Mouse (Mus musculus) hindbrain, embryonic 12.5 days (tissue): ENCODE measurements around the gene Rpl32. TPM values are rescaled to one million over a fixed set of nuclear protein-coding genes. Genes with fewer than 3 reads are reported as not detected.

ENCODE experiments used
- ATAC-seq: fragments of 200-750 bp; cut with Nextera tagmentation; 2 replicates; pipeline ENCODE4 v1.8.0; 2017; ENCODE audit warnings: moderate TSS enrichment; ENCODE audit not compliant: low FRiP score
- H3K27ac ChIP-seq: fragments of 300-500 bp; sonication (generic); 2 replicates; pipeline ENCODE4 v1.5.1; 2016; ENCODE audit warnings: mild to moderate bottlenecking
- H3K27me3 ChIP-seq: fragments of 300-500 bp; sonication (generic); 2 replicates; pipeline ENCODE4 v1.6.1; 2016; ENCODE audit warnings: mild to moderate bottlenecking
- H3K36me3 ChIP-seq: fragments of 300-500 bp; sonication (generic); 2 replicates; pipeline ENCODE4 v1.6.1; 2016; ENCODE audit warnings: mild to moderate bottlenecking
- H3K4me1 ChIP-seq: fragments of 300-500 bp; sonication (generic); 2 replicates; pipeline ENCODE4 v1.6.1; 2016
- H3K4me2 ChIP-seq: fragments of 300-500 bp; sonication (generic); replicated peaks from 2 replicates; pipeline ENCODE4 v1.6.1; 2016; ENCODE audit warnings: mild to moderate bottlenecking
- H3K4me3 ChIP-seq: fragments of 300-500 bp; sonication (generic); 2 replicates; pipeline ENCODE4 v1.5.1; 2016; ENCODE audit warnings: mild to moderate bottlenecking
- H3K9ac ChIP-seq: fragments of 300-500 bp; sonication (generic); 2 replicates; pipeline ENCODE4 v1.6.1; 2016; ENCODE audit warnings: mild to moderate bottlenecking, moderate library complexity
- H3K9me3 ChIP-seq: fragments of 300-500 bp; sonication (generic); replicated peaks from 2 replicates; pipeline ENCODE4 v1.6.1; 2016; ENCODE audit warnings: mild to moderate bottlenecking
- WGBS: fragments of 180-500 bp; shearing (Covaris S2); methylation state at CpG from one replicate; pipeline ENCODE4 v1.1.7; 2016; 5-methylcytosine and 5-hydroxymethylcytosine counted together
- polyA plus RNA-seq: library from polyadenylated mRNA; unstranded; fragments of >200 nt; fragmentation: Nextera tagmentation; extraction: Ambion mirVana; gene quantifications from 2 replicates; pipeline ENCODE4 v1.2.1, GENCODE M21; 2016

The Rpl32 gene
- polyA plus RNA-seq, 1 experiment from 2014 or later = 1,629 TPM

DNA sequence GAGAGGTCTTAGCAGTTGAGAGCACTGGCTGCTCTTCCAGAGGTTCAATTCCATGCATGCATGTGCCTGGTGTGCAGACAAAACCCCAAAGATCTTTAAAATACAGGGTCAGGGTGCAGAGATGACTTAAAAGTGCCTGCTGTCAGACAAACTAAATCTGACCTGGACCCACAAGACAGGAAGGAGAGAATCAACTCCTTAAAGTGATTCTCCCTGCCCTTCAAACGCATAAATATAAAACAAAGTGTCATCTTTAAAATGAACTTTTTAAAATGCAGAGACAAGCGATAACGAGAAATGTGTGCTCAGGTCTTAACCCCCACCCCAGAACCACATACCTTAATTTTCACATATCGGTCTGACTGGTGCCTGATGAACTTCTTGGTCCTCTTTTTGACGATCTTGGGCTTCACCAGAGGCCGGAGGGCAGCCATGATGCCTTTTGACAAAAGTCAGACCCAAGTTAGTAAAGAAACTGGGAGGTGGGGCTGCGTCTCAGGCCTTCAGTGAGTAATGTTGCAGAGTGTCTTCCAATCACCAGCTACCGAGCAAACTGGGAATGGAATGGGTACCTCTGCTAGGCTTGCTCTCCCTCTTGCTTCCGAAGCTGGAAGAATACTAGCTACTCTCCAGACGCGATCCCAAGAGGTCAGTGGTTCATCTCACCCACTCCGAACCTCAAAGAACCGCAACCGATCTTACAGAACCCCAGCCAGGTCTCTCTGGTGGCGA is 917 bp downstream of the Rpl32 start:
- peak overlapping the region; percentile 97 for H3K27ac ChIP-seq
- ATAC-seq = no peak
- peaks cover 45% of the 10 kb centered on the region for H3K36me3 ChIP-seq
- H3K4me3 ChIP-seq = peak overlapping the region; percentile 96
- 3% methylated on average over 15 of the region's 15 CpGs for WGBS
- H3K4me2 ChIP-seq = peak overlapping the region; percentile 88
- H3K4me1 ChIP-seq = peaks cover 20% of the 10 kb centered on the region
- H3K9me3 ChIP-seq = no peaks in the 10 kb centered on the region
- no peaks in the 10 kb centered on the region for H3K27me3 ChIP-seq
- peak overlapping the region; percentile 99 for H3K9ac ChIP-seq

- Histone ChIP-seq H3K4me2 (no peak overlapping the region), H3K9me3 (no peaks in the 10 kb centered on the region), H3K27me3 (no peaks in the 10 kb centered on the region), H3K36me3 (peaks cover 72% of the 10 kb centered on the region), H3K4me3 (no peak overlapping the region), H3K27ac (no peak overlapping the region), H3K9ac (no peak overlapping the region), H3K4me1 (peaks cover 20% of the 10 kb centered on the region)
- no peak for ATAC-seq
- 76% methylated on average over 10 of the region's 10 CpGs for WGBS
These were observed 3.9 kb downstream of the Rpl32 start for GRCm38 (mm10) chr6:115804432-115805192.

- Histone ChIP-seq H3K9me3 (no peaks in the 10 kb centered on the region), H3K4me3 (no peak overlapping the region), H3K4me2 (no peak overlapping the region), H3K9ac (no peak overlapping the region), H3K27me3 (no peaks in the 10 kb centered on the region), H3K27ac (no peak overlapping the region), H3K4me1 (peaks cover 20% of the 10 kb centered on the region), H3K36me3 (peaks cover 81% of the 10 kb centered on the region)
- ATAC-seq = peak; percentile 31; the same call in 1 of the 2 replicates
- WGBS = 46% methylated on average over 16 of the region's 16 CpGs
These were observed 4.8 kb downstream of the Rpl32 start for GRCm38 (mm10) chr6:115803541-115804382.

DNA sequence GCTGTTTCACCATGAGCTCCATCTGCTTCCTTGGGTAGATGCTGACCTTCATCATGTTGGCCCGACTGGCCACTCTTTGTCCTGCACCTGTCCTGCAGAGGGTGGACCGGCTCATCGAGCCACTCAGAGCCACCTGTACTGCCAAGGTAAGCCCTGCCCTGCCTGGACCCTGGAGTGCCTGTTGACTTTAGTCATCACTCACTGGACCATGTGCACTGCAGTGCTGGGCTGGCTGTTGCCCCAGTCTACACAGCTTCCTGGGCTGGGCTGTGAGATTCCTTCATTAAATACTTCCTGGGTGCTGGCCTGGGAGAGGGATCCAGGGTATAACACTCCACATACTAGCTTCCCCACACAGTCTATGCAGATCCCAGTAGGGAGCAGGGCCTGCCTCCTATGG is 6.7 kb downstream of the Rpl32 start:
- peaks cover 95% of the 10 kb centered on the region for H3K36me3 ChIP-seq
- H3K27ac ChIP-seq = no peak overlapping the region
- peaks cover 13% of the 10 kb centered on the region for H3K4me1 ChIP-seq
- H3K27me3 ChIP-seq = no peaks in the 10 kb centered on the region
- ATAC-seq = no peak
- no peak overlapping the region for H3K4me2 ChIP-seq
- 95% methylated on average over 3 of the region's 3 CpGs for WGBS
- no peak overlapping the region for H3K9ac ChIP-seq
- no peaks in the 10 kb centered on the region for H3K9me3 ChIP-seq
- no peak overlapping the region for H3K4me3 ChIP-seq

- H3K4me1 ChIP-seq = no peaks in the 10 kb centered on the region
- 91% methylated on average over 21 of the region's 21 CpGs for WGBS
These were observed 15.8 kb downstream of the Rpl32 start for GRCm38 (mm10) chr6:115792691-115793215.

DNA sequence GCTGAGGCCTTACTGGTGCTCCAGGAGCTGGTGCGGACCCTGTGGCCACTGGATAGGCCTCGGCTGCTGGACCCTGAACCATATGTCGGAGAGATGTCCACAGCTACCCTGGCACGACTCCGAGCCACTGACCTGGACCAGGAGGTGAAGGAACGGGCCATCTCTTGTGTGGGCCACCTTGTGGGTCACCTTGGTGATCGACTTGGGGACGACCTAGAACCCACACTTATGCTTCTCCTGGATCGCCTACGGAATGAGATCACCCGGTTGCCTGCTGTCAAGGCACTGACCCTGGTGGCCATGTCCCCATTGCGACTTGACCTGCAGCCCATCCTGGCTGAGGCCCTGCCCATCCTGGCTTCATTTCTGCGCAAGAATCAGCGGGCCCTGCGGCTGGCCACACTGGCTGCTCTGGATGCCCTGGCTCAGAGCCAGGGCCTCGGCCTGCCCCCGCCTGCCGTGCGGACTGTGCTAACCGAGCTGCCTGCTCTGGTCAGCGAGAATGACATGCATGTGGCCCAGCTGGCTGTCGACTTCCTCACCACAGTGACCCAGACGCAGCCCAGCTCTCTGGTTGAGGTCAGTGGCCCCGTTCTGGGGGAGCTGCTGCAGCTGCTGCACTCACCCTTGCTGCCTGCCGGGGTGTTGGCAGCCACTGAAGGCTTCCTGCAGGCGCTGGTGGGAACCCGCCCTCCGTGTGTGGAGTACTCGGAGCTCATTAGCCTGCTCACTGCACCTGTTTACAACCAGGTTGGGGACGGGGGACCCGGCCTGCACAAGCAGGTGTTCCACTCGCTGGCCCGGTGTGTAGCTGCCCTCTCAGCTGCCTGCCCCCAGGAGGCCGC is 16.5 kb downstream of the Rpl32 start:
- Histone ChIP-seq H3K9me3 (no peaks in the 10 kb centered on the region), H3K4me1 (no peaks in the 10 kb centered on the region), H3K27ac (no peak overlapping the region), H3K4me2 (no peak overlapping the region), H3K36me3 (peaks cover 94% of the 10 kb centered on the region), H3K9ac (peak overlapping the region; percentile 29; the same call in 1 of the 2 replicates), H3K4me3 (no peak overlapping the region), H3K27me3 (no peaks in the 10 kb centered on the region)
- WGBS = 91% methylated on average over 34 of the region's 34 CpGs
- no peak for ATAC-seq

More at GRCm38 (mm10) chr6:115792691-115793215, 15.8 kb downstream of the Rpl32 start:
- Histone ChIP-seq H3K4me3 (no peak overlapping the region), H3K36me3 (peaks cover 94% of the 10 kb centered on the region), H3K27ac (no peak overlapping the region), H3K9ac (0 out of 2 replicates have a peak overlapping the region, but pooled peaks have one; percentile 25), H3K4me2 (no peak overlapping the region), H3K9me3 (no peaks in the 10 kb centered on the region), H3K27me3 (no peaks in the 10 kb centered on the region)
- no peak for ATAC-seq

DNA sequence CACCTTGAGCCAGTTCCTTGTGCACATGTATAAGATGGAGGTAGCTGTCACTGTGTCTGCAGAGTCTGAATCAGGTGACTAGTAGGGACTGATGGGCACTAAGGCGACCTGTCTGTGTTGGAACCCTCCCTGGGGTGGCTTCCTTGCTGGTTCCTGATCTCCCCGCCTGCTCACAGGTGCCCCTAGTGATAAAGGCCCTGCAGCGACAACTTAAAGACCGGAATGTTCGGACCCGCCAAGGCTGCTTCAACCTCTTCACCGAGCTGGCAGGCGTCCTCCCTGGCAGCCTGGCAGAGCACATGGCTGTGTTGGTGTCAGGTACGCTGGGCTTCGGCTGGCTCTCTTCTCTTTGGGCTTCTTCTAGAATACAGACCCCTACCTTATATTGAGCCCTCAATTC is 17.5 kb downstream of the Rpl32 start:
- Histone ChIP-seq H3K27ac (no peak overlapping the region), H3K4me1 (no peaks in the 10 kb centered on the region), H3K36me3 (peaks cover 94% of the 10 kb centered on the region), H3K9ac (no peak overlapping the region), H3K9me3 (no peaks in the 10 kb centered on the region), H3K27me3 (no peaks in the 10 kb centered on the region), H3K4me3 (no peak overlapping the region), H3K4me2 (no peak overlapping the region)
- WGBS = 83% methylated on average over 10 of the region's 10 CpGs
- ATAC-seq = no peak

DNA sequence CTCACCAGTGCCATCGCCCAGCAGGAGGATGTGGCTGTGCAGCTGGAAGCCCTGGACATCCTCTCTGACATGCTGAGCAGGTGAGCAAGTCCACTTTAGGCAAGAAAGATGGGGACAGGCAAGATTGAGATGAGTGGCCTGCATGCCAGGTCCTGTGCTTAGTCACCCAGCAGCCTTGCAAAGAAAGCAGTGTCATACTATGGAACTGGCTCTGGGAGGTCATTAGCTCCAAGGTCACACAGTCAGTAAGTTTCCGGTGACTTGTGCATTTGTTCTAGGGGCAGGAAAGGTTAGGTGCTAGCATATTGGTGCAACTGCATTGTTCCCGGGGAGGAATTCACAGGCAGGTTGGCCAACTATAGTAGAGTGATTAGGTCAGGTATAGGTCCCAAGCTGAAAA is 25.8 kb downstream of the Rpl32 start:
- no peaks in the 10 kb centered on the region for H3K9me3 ChIP-seq
- H3K4me1 ChIP-seq = peaks cover 2% of the 10 kb centered on the region; the same call in 1 of the 2 replicates
- WGBS = 88% methylated on average over 3 of the region's 3 CpGs
- no peak overlapping the region for H3K4me2 ChIP-seq
- no peak for ATAC-seq
- H3K27ac ChIP-seq = no peak overlapping the region
- peaks cover 85% of the 10 kb centered on the region for H3K36me3 ChIP-seq
- no peaks in the 10 kb centered on the region for H3K27me3 ChIP-seq
- H3K4me3 ChIP-seq = no peak overlapping the region
- H3K9ac ChIP-seq = no peak overlapping the region

DNA sequence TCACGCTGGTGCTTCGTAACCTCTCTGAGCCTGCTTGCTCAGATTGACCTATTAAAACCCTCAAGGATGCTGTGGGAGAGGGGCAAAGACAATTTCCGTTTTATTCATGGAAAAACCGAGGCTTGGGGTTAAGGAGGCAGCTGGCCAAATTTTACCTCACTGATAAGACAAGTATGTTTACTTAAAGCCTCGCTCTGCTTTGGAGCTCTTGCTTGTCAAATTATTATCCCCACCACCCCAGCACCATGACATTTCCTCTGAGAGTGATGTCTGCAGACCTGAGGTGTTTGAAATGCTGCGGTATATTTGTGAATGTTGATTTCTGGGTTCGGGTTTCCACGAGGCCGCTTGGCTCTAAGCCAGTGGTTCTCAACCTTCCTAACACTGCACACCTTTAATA is 32.2 kb downstream of the Rpl32 start:
- Histone ChIP-seq H3K4me1 (peaks cover 30% of the 10 kb centered on the region), H3K4me3 (peak overlapping the region; percentile 79; the same call in 1 of the 2 replicates), H3K27me3 (no peaks in the 10 kb centered on the region), H3K4me2 (peak overlapping the region; percentile 80), H3K9me3 (no peaks in the 10 kb centered on the region), H3K27ac (no peak overlapping the region; the same call in 1 of the 2 replicates), H3K36me3 (peaks cover 21% of the 10 kb centered on the region), H3K9ac (peak overlapping the region; percentile 89)
- WGBS = 70% methylated on average over 9 of the region's 9 CpGs
- no peak for ATAC-seq

- Histone ChIP-seq H3K4me3 (peak overlapping the region; percentile 79), H3K9ac (peak overlapping the region; percentile 89), H3K27me3 (no peaks in the 10 kb centered on the region), H3K36me3 (peaks cover 15% of the 10 kb centered on the region), H3K4me2 (peak overlapping the region; percentile 80), H3K9me3 (no peaks in the 10 kb centered on the region), H3K4me1 (peaks cover 30% of the 10 kb centered on the region), H3K27ac (peak overlapping the region; percentile 79; the same call in 1 of the 2 replicates)
- ATAC-seq = no peak
- WGBS = 49% methylated on average over 3 of the region's 3 CpGs
These were observed 32.7 kb downstream of the Rpl32 start for GRCm38 (mm10) chr6:115775838-115776237.

DNA sequence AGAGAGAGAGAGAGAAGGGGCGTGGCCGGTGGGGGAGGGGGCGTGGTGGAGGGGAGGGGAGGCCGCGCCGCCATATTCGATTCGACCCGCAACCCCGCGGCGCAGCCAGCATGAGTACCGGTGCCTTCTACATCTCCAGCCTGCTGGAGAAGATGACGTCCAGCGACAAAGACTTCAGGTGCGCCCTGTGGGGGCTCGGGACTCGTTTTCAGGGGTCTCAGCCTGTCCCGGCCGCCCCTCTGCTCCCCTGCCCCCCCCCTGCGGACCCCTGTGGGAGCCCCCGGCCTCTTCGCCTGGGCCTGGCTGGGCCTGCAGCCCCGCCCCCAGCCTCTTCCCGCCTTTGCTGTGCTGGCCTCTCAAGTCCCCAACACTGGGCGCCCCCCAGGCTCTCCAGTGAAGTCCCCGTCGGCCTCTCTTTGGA is 34.0 kb downstream of the Rpl32 start, which contains the start of gene Cand2:
Gene Cand2, plus strand, starts transcription at position 38 of the 421 bp plus-strand sequence.
- no peaks in the 10 kb centered on the region for H3K27me3 ChIP-seq
- H3K4me2 ChIP-seq = peak within 1 kb of the TSS; percentile 80
- H3K9ac ChIP-seq = peak within 1 kb of the TSS; percentile 89
- peaks cover 30% of the 10 kb centered on the region for H3K4me1 ChIP-seq
- 1% methylated on average over 15 of the region's 28 CpGs for WGBS
- peak within 1 kb of the TSS; percentile 79 for H3K27ac ChIP-seq
- H3K4me3 ChIP-seq = peak within 1 kb of the TSS; percentile 79
- peak; percentile 84 for ATAC-seq
- peaks cover 9% of the 10 kb centered on the region; the same call in 1 of the 2 replicates for H3K36me3 ChIP-seq
- H3K9me3 ChIP-seq = no peaks in the 10 kb centered on the region
